ENCODE assay signal across 26 mouse cellular contexts in genomic region chr11:62463225-62463915, GRCm38 (mm10). TPM values are rescaled to one million over a fixed set of nuclear protein-coding genes. Genes with fewer than 3 reads are reported as not detected.
DNase-seq lines count a peak whose midpoint lies in the region; ATAC-seq and TF ChIP-seq lines count a peak whose summit lies in the region.
"Had no signal": no experiment of that assay in that cellular context is flagged by ENCODE, and none has a peak within 500 bp of the region (broad histone marks: within the 10 kb centered on the region; RNA-seq: fewer than 3 reads in every experiment).

No protein-coding gene starts in this region.

- no peaks in the 10 kb centered on the region for H3K36me3 ChIP-seq in kidney, adult 2 months (ENCODE audit: control insufficient read depth, insufficient read depth, low read length)
- peaks cover 20% of the 10 kb centered on the region for H3K36me3 ChIP-seq in megakaryocyte, embryonic 14.5 days (replicated peaks; ENCODE audit: low read length)
- H3K36me3 ChIP-seq: embryonic facial prominence, embryonic 15.5 days; forebrain, embryonic 15.5 days; heart, embryonic 13.5 days; limb, embryonic 13.5 days; neural tube, embryonic 13.5 days had no signal

- 30% methylated on average over 2 of the region's 2 CpGs for WGBS in kidney, adult 2 months

- no peak for ATAC-seq in megakaryocyte, adult 5-6 weeks (ENCODE audit: poor library complexity, severe bottlenecking)
- ATAC-seq: forebrain, embryonic 15.5 days; inflammation-experienced regulatory T-cells, adult 6 months; midbrain, embryonic 16.5 days had no signal

- no peak overlapping the region for H3K4me3 ChIP-seq in kidney, adult 2 months (ENCODE audit: insufficient read depth, low read depth, low read length)
- peak overlapping the region; percentile 23 for H3K4me3 ChIP-seq in megakaryocyte, embryonic 14.5 days (replicated peaks)
- H3K4me3 ChIP-seq: embryonic facial prominence, embryonic 15.5 days; forebrain, embryonic 15.5 days; heart, embryonic 13.5 days; limb, embryonic 13.5 days; myocyte; neural tube, embryonic 13.5 days had no signal

- no peaks in the 10 kb centered on the region; the same call in 1 of the 2 replicates for H3K4me1 ChIP-seq in kidney, adult 2 months (ENCODE audit: control insufficient read depth, insufficient read depth, low read length)
- peaks cover 74% of the 10 kb centered on the region for H3K4me1 ChIP-seq in megakaryocyte, embryonic 14.5 days

- H3K27me3 ChIP-seq in kidney, adult 2 months (replicated peaks; ENCODE audit: control insufficient read depth, insufficient read depth, low read length) = no peaks in the 10 kb centered on the region
- no peaks in the 10 kb centered on the region for H3K27me3 ChIP-seq in megakaryocyte, embryonic 14.5 days (replicated peaks)
- H3K27me3 ChIP-seq: embryonic facial prominence, embryonic 15.5 days; forebrain, embryonic 15.5 days; heart, embryonic 13.5 days; limb, embryonic 13.5 days; neural tube, embryonic 13.5 days had no signal

- TF ChIP-seq CTCF in kidney, adult 2 months (conservative IDR thresholded peaks at IDR 0.05; ENCODE audit: insufficient read depth, insufficient read length, low read depth, low read length) = no peak
- no peak for TF ChIP-seq CTCF in brain, embryonic 14.5 days (IDR thresholded peaks at IDR 0.05; ENCODE audit: borderline replicate concordance, extremely low read depth, insufficient read depth, insufficient read length)

- TF ChIP-seq POLR2A in kidney, adult 2 months (IDR thresholded peaks at IDR 0.05; ENCODE audit: low read depth, low read length) = no peak
- TF ChIP-seq POLR2A in brain, embryonic 14.5 days (IDR thresholded peaks at IDR 0.05; ENCODE audit: borderline replicate concordance, extremely low read depth, insufficient read depth, insufficient read length, poor library complexity, severe bottlenecking) = no peak

- H3K9me3 ChIP-seq in megakaryocyte, embryonic 14.5 days = no peaks in the 10 kb centered on the region
- H3K9me3 ChIP-seq: embryonic facial prominence, embryonic 15.5 days; forebrain, embryonic 15.5 days; heart, embryonic 13.5 days; limb, embryonic 13.5 days; neural tube, embryonic 13.5 days had no signal

- H3K27ac ChIP-seq in kidney, adult 2 months (ENCODE audit: insufficient read depth, low read depth, low read length) = peak overlapping the region; percentile 48; the same call in 1 of the 2 replicates
- H3K27ac ChIP-seq: embryonic facial prominence, embryonic 15.5 days; forebrain, embryonic 15.5 days; heart, embryonic 13.5 days; limb, embryonic 13.5 days; neural tube, embryonic 13.5 days had no signal

- peak; percentile 46 for DNase-seq in kidney, adult 2 months
- DNase-seq in kidney, adult 8-10 months = no peak
- peak; percentile 8 for DNase-seq in brain, embryonic 14.5 days (ENCODE audit: low read depth)
- no peak for DNase-seq in frontal cortex, postnatal 14 days (ENCODE audit: low spot score in 2 of 2)
- no peak for DNase-seq in urinary bladder, postnatal 25 days (ENCODE audit: low spot score)
- DNase-seq: adrenal gland, postnatal 25 days; cerebellum, adult 11 months; cerebellum, adult 9-11 months; gastrocnemius, postnatal 14 days; heart, adult 18-20 months; heart, postnatal 14 days; kidney, adult 18-20 months; kidney, postnatal 25 days; lung, adult 2 months; thymus, adult 18-20 months; thymus, postnatal 36 days had no signal

RNA-seq across cellular contexts. Expression of gene Ncor1, which starts 5.0 kb away (rescaled TPM):
- polyA plus RNA-seq in kidney, adult 2 months (2012; rRNA removed) = 110 and 127 TPM in 2 replicates
- polyA plus RNA-seq in megakaryocyte, embryonic 14.5 days (2012; ENCODE audit: insufficient read depth, low replicate concordance) = 86.7 and 160 TPM in 2 replicates
- total RNA-seq in megakaryocyte, adult 5-6 weeks (2015) = 275 and 280 TPM in 2 replicates
- total RNA-seq in megakaryocyte, adult 5-6 weeks (2017) = 213 and 290 TPM in 2 replicates
- 132 and 164 TPM in 2 replicates for polyA plus RNA-seq in brain, embryonic 14.5 days (2012; rRNA removed)

RNA-seq across cellular contexts. Expression of gene Pigl, which starts 5.1 kb away (rescaled TPM):
- 7.1 and 8.7 TPM in 2 replicates for polyA plus RNA-seq in kidney, adult 2 months (2012; rRNA removed)
- 3.4 and 7.5 TPM in 2 replicates for polyA plus RNA-seq in megakaryocyte, embryonic 14.5 days (2012; ENCODE audit: insufficient read depth, low replicate concordance)
- total RNA-seq in megakaryocyte, adult 5-6 weeks (2015) = 5.7 and 9.2 TPM in 2 replicates
- 1.7 and 2.5 TPM in 2 replicates for total RNA-seq in megakaryocyte, adult 5-6 weeks (2017)
- 6.8 and 8.2 TPM in 2 replicates for polyA plus RNA-seq in brain, embryonic 14.5 days (2012; rRNA removed)

Comparison
In these comparisons a context has a peak if more than half of its experiments do, and no peak if none do; other contexts are left out.
1. DNase-seq: peak in kidney, adult 2 months (single experiment) and brain, embryonic 14.5 days (single experiment); none in kidney, adult 8-10 months (0 of 2), frontal cortex, postnatal 14 days (0 of 2) and urinary bladder, postnatal 25 days (single experiment).